Mouse (Mus musculus) WW6 (cell line): ENCODE data around the gene Ankrd7.
A peak's percentile ranks its signal among the peaks of the same experiment; 100 is the strongest.
"Not testable (repeated sequence)": the region's sequence is repeated elsewhere in the genome, so short reads cannot be mapped to it uniquely, and the experiment has no call there.

Source experiments
- DNase-seq: peaks from one replicate; pipeline ENCODE4 v3.0.0-alpha.2; 2013; ENCODE audit warnings: low read depth, low spot score

Gene Ankrd7

GRCm38 (mm10) chr6:18866018-18866417, at the start of gene Ankrd7:
TSS of gene Ankrd7 (plus strand) at chr6:18866318.
- DNase-seq, result no peak

- DNase-seq, result peak; percentile 7
These were observed 46.8 kb upstream of the Ankrd7 start for GRCm38 (mm10) chr6:18819343-18819742.

- no peak for DNase-seq
These were observed 45.9 kb upstream of the Ankrd7 start for GRCm38 (mm10) chr6:18820246-18820645.

GRCm38 (mm10) chr6:18822812-18823211, 43.3 kb upstream of the Ankrd7 start:
- DNase-seq, result no peak

GRCm38 (mm10) chr6:18832958-18833357, 33.2 kb upstream of the Ankrd7 start:
- DNase-seq, result no peak

GRCm38 (mm10) chr6:18844529-18844928, 21.6 kb upstream of the Ankrd7 start:
- DNase-seq, result not testable (repeated sequence)

GRCm38 (mm10) chr6:18845571-18845970, 20.5 kb upstream of the Ankrd7 start:
- not testable (repeated sequence) for DNase-seq

GRCm38 (mm10) chr6:18848051-18848701, 17.9 kb upstream of the Ankrd7 start, which contains the start of gene Lsm8:
TSS of gene Lsm8 (plus strand) at chr6:18848579.
- DNase-seq, result peak; percentile 86

GRCm38 (mm10) chr6:18848702-18849061, 17.4 kb upstream of the Ankrd7 start:
- DNase-seq, result no peak

- no peak for DNase-seq
These were observed 10.8 kb upstream of the Ankrd7 start for GRCm38 (mm10) chr6:18855323-18855722.

- DNase-seq, result no peak
These were observed 9.5 kb upstream of the Ankrd7 start for GRCm38 (mm10) chr6:18856487-18857078.

GRCm38 (mm10) chr6:18889030-18889429, 22.9 kb downstream of the Ankrd7 start:
- no peak for DNase-seq

GRCm38 (mm10) chr6:18894142-18894541, 28.0 kb downstream of the Ankrd7 start:
- DNase-seq, result no peak

GRCm38 (mm10) chr6:18907173-18907572, 41.1 kb downstream of the Ankrd7 start:
- DNase-seq, result no peak

GRCm38 (mm10) chr6:18913179-18913578, 47.1 kb downstream of the Ankrd7 start:
- no peak for DNase-seq

- DNase-seq, result no peak
These were observed 49.9 kb downstream of the Ankrd7 start for GRCm38 (mm10) chr6:18916021-18916420.

GRCm38 (mm10) chr6:18916471-18916870, 50.4 kb downstream of the Ankrd7 start:
- no peak for DNase-seq
